13 mouse cellular contexts compared by ENCODE assay signal in the genomic region with DNA sequence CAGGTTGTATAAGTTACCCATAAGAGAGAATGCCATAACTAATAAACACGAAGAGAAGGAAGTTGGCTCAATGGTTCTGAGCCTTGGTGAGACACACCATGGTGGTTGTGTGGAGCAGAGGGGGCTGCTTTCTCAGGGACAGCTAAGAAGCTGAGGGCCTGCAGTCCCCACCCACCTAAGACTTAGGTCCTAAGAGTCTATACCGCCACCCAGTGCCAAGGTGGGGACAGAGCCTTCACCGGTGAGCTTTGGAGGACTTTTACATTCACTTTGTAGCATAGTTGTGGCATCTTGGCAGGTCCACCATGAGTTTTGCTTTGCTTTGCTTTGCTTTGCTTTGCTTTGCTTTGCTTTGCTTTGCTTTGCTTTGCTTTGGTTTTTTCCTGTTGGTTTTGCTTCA.
DNase-seq lines count a peak whose midpoint lies in the region; ATAC-seq and TF ChIP-seq lines count a peak whose summit lies in the region.
"Had no signal": no experiment of that assay in that cellular context is flagged by ENCODE, and none has a peak within 500 bp of the region (broad histone marks: within the 10 kb centered on the region; RNA-seq: fewer than 3 reads in every experiment).

No protein-coding gene starts in this region.

- no peak for ATAC-seq in activated CD4-positive, CD25-positive, alpha-beta regulatory T cell, adult 4 months
- no peak for ATAC-seq in forebrain, embryonic 12.5 days (ENCODE audit: low FRiP score)
- ATAC-seq in forebrain, embryonic 13.5 days = no peak
- ATAC-seq: intestine, embryonic 15.5 days; Patski had no signal

- no peak overlapping the region for H3K4me3 ChIP-seq in heart, adult 2 months
- no peak overlapping the region for H3K4me3 ChIP-seq in forebrain, embryonic 12.5 days (replicated peaks)
- H3K4me3 ChIP-seq in forebrain, embryonic 13.5 days = no peak overlapping the region
- H3K4me3 ChIP-seq: embryonic facial prominence, embryonic 10.5 days; intestine, embryonic 15.5 days; neural tube, embryonic 13.5 days had no signal

- no peaks in the 10 kb centered on the region for H3K36me3 ChIP-seq in heart, adult 2 months (ENCODE audit: control insufficient read depth, insufficient read depth, low read length)
- H3K36me3 ChIP-seq in forebrain, embryonic 12.5 days (replicated peaks) = no peaks in the 10 kb centered on the region
- peaks cover 7% of the 10 kb centered on the region for H3K36me3 ChIP-seq in forebrain, embryonic 13.5 days (ENCODE audit: poor library complexity, severe bottlenecking)
- H3K36me3 ChIP-seq: intestine, embryonic 15.5 days had no signal

- TF ChIP-seq EP300 in heart, adult 2 months (IDR thresholded peaks at IDR 0.05; ENCODE audit: insufficient read depth, low read depth, low read length) = no peak

- intact Hi-C loops in heart, adult 2 months (cut with DNase I) = loop anchor here (5.0 to 10.0 kb wide), 2 partner anchors 87 to 500 kb away; no protein-coding TSS in a partner anchor
- intact Hi-C loops in heart, postnatal 36 days (cut with DNase I) = loop anchor here (5.0 to 10.0 kb wide), 2 partner anchors 397 to 500 kb away; no protein-coding TSS in a partner anchor

- 75% methylated on average over 3 of the region's 3 CpGs for WGBS in heart, adult 2 months
- WGBS in forebrain, embryonic 12.5 days = 68% methylated on average over 3 of the region's 3 CpGs
- WGBS in forebrain, embryonic 13.5 days = 60% methylated on average over 3 of the region's 3 CpGs

- H3K4me2 ChIP-seq in forebrain, embryonic 12.5 days = no peak overlapping the region
- H3K4me2 ChIP-seq in forebrain, embryonic 13.5 days = no peak overlapping the region
- H3K4me2 ChIP-seq: intestine, embryonic 15.5 days; neural tube, embryonic 13.5 days had no signal

- no peak for TF ChIP-seq POLR2A in heart, adult 2 months (IDR thresholded peaks at IDR 0.05; ENCODE audit: insufficient read depth, low read depth, low read length)

- peaks cover 6% of the 10 kb centered on the region for H3K4me1 ChIP-seq in heart, adult 2 months (ENCODE audit: control insufficient read depth, insufficient read depth, low read length)
- peaks cover 12% of the 10 kb centered on the region for H3K4me1 ChIP-seq in forebrain, embryonic 12.5 days
- peaks cover 16% of the 10 kb centered on the region for H3K4me1 ChIP-seq in forebrain, embryonic 13.5 days

- TF ChIP-seq CTCF in heart, adult 2 months (IDR thresholded peaks at IDR 0.05) = peak; percentile 47

- H3K27ac ChIP-seq in heart, adult 2 months = no peak overlapping the region
- H3K27ac ChIP-seq in forebrain, embryonic 12.5 days = no peak overlapping the region
- no peak overlapping the region for H3K27ac ChIP-seq in forebrain, embryonic 13.5 days
- H3K27ac ChIP-seq: embryonic facial prominence, embryonic 10.5 days; intestine, embryonic 15.5 days; macrophage; neural tube, embryonic 13.5 days had no signal

- H3K9me3 ChIP-seq in forebrain, embryonic 12.5 days = no peaks in the 10 kb centered on the region
- no peaks in the 10 kb centered on the region for H3K9me3 ChIP-seq in forebrain, embryonic 13.5 days (replicated peaks)
- H3K9me3 ChIP-seq: embryonic facial prominence, embryonic 10.5 days; intestine, embryonic 15.5 days; neural tube, embryonic 13.5 days had no signal

- H3K9ac ChIP-seq in heart, adult 2 months (ENCODE audit: low read depth, low read length) = no peak overlapping the region
- no peak overlapping the region for H3K9ac ChIP-seq in forebrain, embryonic 12.5 days
- H3K9ac ChIP-seq in forebrain, embryonic 13.5 days = no peak overlapping the region
- H3K9ac ChIP-seq: intestine, embryonic 15.5 days; neural tube, embryonic 13.5 days had no signal

- no peak for DNase-seq in heart, adult 2 months
- DNase-seq in heart, postnatal 36 days = no peak
- peak; percentile 37 for DNase-seq in A20 (ENCODE audit: low read depth, low spot score)
- DNase-seq in NIH3T3 (ENCODE audit: low read depth) = peak; percentile 20
- peak; percentile 38 for DNase-seq in naive thymus-derived CD4-positive, alpha-beta T cell, adult 2 months (ENCODE audit: low read depth)

- no peaks in the 10 kb centered on the region for H3K27me3 ChIP-seq in heart, adult 2 months (ENCODE audit: control insufficient read depth, insufficient read depth, low read length)
- H3K27me3 ChIP-seq in forebrain, embryonic 12.5 days = no peaks in the 10 kb centered on the region
- no peaks in the 10 kb centered on the region for H3K27me3 ChIP-seq in forebrain, embryonic 13.5 days
- H3K27me3 ChIP-seq: intestine, embryonic 15.5 days; neural tube, embryonic 13.5 days; Patski had no signal

- peaks cover 2% of the 10 kb centered on the region for H3K79me2 ChIP-seq in heart, adult 2 months (replicated peaks; ENCODE audit: control insufficient read depth, insufficient read depth, low read length)

Comparison
In these comparisons a context has a peak if more than half of its experiments do, and no peak if none do; other contexts are left out.
1. DNase-seq: peak in A20 (single experiment), NIH3T3 (single experiment) and naive thymus-derived CD4-positive, alpha-beta T cell, adult 2 months (single experiment); none in heart, adult 2 months (0 of 2) and heart, postnatal 36 days (0 of 2).